Mouse (Mus musculus) ES-Bruce4 (cell line): ENCODE measurements at regions not wholly inside any gene's neighbourhood (a gene's known extent, or its start where the extent isn't known, plus 50 kb on each side); places are given as distances from the start of the nearest gene placed in this dataset.

Source experiments
- H3K27ac ChIP-seq: 2 replicates; pipeline ENCODE4 v1.5.1; 2012; ENCODE audit warnings: low read length, inconsistent platforms; ENCODE audit not compliant: insufficient read depth
- H3K27me3 ChIP-seq: 2 replicates; pipeline ENCODE4 v1.6.1; 2012; ENCODE audit warnings: mild to moderate bottlenecking, low read length, inconsistent platforms; ENCODE audit not compliant: control insufficient read depth, poor library complexity, insufficient read depth, severe bottlenecking
- H3K36me3 ChIP-seq: 2 replicates; pipeline ENCODE4 v1.6.1; 2012; ENCODE audit warnings: inconsistent platforms, mild to moderate bottlenecking, low read length, moderate library complexity; ENCODE audit not compliant: control insufficient read depth, poor library complexity, insufficient read depth, severe bottlenecking
- H3K4me1 ChIP-seq: one replicate; pipeline ENCODE4 v1.8.1; 2011; ENCODE audit warnings: low read length; ENCODE audit not compliant: control insufficient read depth, insufficient read depth
- H3K4me3 ChIP-seq: 2 replicates; pipeline ENCODE4 v1.5.1; 2011; ENCODE audit warnings: low read depth, mild to moderate bottlenecking, low read length
- H3K9ac ChIP-seq: 2 replicates; pipeline ENCODE4 v1.6.1; 2012; ENCODE audit warnings: low read depth, mild to moderate bottlenecking, inconsistent platforms; ENCODE audit not compliant: poor library complexity, severe bottlenecking
- H3K9me3 ChIP-seq: replicated peaks from 2 replicates; pipeline ENCODE4 v1.6.1; 2012; ENCODE audit warnings: mild to moderate bottlenecking, low read length, inconsistent platforms; ENCODE audit not compliant: control insufficient read depth, poor library complexity, insufficient read depth, severe bottlenecking
- CTCF ChIP-seq: IDR thresholded peaks from one replicate; pipeline ENCODE4 v1.8.1; 2011; ENCODE audit warnings: low read depth, low read length
- EP300 ChIP-seq: IDR thresholded peaks from 2 replicates; pipeline ENCODE4 v1.6.1; 2011; ENCODE audit warnings: low read depth, low read length; ENCODE audit not compliant: insufficient read depth
- POLR2A ChIP-seq: IDR thresholded peaks from one replicate; pipeline ENCODE4 v1.8.1; 2011; ENCODE audit warnings: low read length; ENCODE audit not compliant: insufficient read depth

DNA sequence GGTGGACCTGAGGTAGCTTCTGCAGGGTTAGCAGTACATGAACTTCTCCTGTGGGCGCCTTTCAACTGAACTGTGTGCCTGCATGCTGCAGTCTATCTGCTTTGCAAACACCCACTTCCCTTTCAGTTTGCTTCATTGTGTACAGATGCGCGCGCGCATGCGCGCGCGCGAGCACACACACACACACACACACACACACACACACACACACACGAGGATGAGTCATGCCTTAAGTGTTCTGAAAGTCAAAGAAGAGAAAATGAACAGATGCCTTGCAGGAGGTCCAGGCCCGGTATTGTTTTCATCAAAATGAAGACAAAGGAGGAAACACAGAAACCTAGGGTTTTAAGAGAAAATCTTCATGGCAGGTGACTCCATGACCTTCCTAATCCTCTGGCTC, 124.3 kb downstream of the Asb1 start:
- TF ChIP-seq EP300 = no peak
- no peak for TF ChIP-seq POLR2A
- TF ChIP-seq CTCF = no peak
- no peak overlapping the region for H3K27ac ChIP-seq
- no peaks in the 10 kb centered on the region for H3K4me1 ChIP-seq
- no peak overlapping the region for H3K4me3 ChIP-seq
- H3K27me3 ChIP-seq = no peaks in the 10 kb centered on the region
- no peaks in the 10 kb centered on the region for H3K9me3 ChIP-seq
- no peaks in the 10 kb centered on the region for H3K36me3 ChIP-seq
- H3K9ac ChIP-seq = no peak overlapping the region

DNA sequence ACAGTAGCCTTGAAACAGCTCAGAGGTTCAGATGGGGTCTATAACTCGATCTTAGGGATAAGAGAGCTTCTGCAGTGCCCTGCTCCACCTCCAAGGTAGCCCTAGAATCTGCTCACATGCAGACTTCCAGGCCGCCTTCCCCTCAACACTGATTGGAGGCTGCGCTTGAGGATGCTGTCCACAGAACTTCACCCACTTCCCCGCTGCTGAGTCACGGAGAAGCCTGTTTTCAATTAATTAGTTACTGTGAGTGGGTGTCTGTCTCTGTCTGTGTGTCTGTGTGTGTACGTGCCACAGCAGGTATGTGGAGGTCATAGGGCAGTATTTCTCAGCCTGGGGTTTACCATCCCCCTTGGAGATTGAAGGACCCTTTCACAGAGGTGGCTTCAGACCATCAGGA, 128.2 kb downstream of the Asb1 start:
- Histone ChIP-seq H3K27me3 (no peaks in the 10 kb centered on the region), H3K4me1 (no peaks in the 10 kb centered on the region), H3K4me3 (no peak overlapping the region), H3K9ac (no peak overlapping the region), H3K27ac (no peak overlapping the region), H3K9me3 (no peaks in the 10 kb centered on the region), H3K36me3 (no peaks in the 10 kb centered on the region)
- TF ChIP-seq CTCF = no peak
- no peak for TF ChIP-seq EP300

GRCm38 (mm10) chr1:91670980-91671379, 130.3 kb upstream of the Twist2 start:
- H3K4me3 ChIP-seq = no peak overlapping the region
- no peak overlapping the region for H3K27ac ChIP-seq
- TF ChIP-seq CTCF (no peak), POLR2A (no peak)
- H3K9me3 ChIP-seq = no peaks in the 10 kb centered on the region
- H3K36me3 ChIP-seq = no peaks in the 10 kb centered on the region
- H3K9ac ChIP-seq = no peak overlapping the region
- H3K4me1 ChIP-seq = no peaks in the 10 kb centered on the region
- no peaks in the 10 kb centered on the region for H3K27me3 ChIP-seq

DNA sequence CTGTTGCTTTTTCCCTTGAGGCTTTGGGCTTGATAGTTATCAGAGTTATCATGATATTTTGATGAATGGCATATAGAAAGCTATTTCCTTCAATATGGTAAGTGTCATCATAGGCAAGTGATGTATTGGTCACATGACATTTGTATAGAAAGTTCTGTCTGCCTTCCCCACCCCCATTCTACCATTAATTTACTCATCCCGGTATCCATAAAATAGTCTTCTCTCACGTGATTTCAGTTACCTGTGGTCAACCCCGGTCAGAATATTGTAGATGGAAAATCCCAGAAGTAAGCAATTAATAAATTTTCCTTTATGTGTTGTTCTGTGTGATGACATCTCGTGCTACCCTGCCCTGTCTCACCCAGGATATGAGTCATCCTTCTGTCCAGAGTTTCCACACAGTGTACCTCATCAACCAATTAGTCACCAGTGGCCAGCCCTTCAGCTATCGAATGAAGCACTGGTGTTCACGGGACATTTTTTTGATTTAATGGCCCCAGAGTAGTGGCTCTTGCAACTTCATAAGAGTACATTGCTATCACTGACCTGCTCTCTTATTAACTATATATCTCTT, 127.1 kb upstream of the Twist2 start:
- H3K4me3 ChIP-seq = no peak overlapping the region
- no peaks in the 10 kb centered on the region for H3K4me1 ChIP-seq
- no peak overlapping the region for H3K9ac ChIP-seq
- H3K36me3 ChIP-seq = no peaks in the 10 kb centered on the region
- TF ChIP-seq CTCF (no peak), EP300 (no peak), POLR2A (no peak)
- H3K27ac ChIP-seq = no peak overlapping the region
- H3K9me3 ChIP-seq = no peaks in the 10 kb centered on the region
- no peaks in the 10 kb centered on the region for H3K27me3 ChIP-seq

DNA sequence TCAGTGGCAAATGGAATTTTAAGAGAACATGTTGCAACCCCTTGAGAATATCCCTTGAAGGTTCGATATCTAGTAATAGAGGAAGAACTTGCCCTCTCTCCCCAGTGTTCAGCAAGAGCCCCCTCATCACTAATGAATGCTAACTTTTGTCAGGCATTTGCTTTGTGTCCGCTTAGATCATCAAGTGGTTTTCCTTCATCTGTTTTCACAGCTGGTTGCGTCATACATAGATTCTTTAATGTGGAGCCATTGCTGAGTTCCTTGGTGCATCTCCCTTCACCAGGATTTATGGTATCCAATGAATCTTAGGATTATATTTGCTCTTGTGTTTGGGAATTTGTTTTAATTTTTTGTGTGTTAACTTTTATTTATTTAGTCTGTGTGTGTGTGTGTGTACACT, 124.2 kb upstream of the Twist2 start:
- Histone ChIP-seq H3K4me1 (no peaks in the 10 kb centered on the region), H3K27ac (no peak overlapping the region), H3K4me3 (no peak overlapping the region), H3K9me3 (no peaks in the 10 kb centered on the region), H3K27me3 (no peaks in the 10 kb centered on the region), H3K9ac (no peak overlapping the region), H3K36me3 (no peaks in the 10 kb centered on the region)
- TF ChIP-seq POLR2A = no peak
- no peak for TF ChIP-seq EP300
- TF ChIP-seq CTCF = no peak

GRCm38 (mm10) chr1:91678789-91679188, 122.5 kb upstream of the Twist2 start:
- no peaks in the 10 kb centered on the region for H3K9me3 ChIP-seq
- no peak overlapping the region for H3K9ac ChIP-seq
- no peak for TF ChIP-seq POLR2A
- no peak overlapping the region for H3K27ac ChIP-seq
- no peaks in the 10 kb centered on the region for H3K4me1 ChIP-seq
- no peaks in the 10 kb centered on the region for H3K36me3 ChIP-seq
- H3K4me3 ChIP-seq = no peak overlapping the region
- H3K27me3 ChIP-seq = no peaks in the 10 kb centered on the region

GRCm38 (mm10) chr1:91685031-91685430, 116.2 kb upstream of the Twist2 start:
- TF ChIP-seq EP300 = no peak
- no peak for TF ChIP-seq POLR2A
- no peak for TF ChIP-seq CTCF
- no peaks in the 10 kb centered on the region for H3K9me3 ChIP-seq
- no peaks in the 10 kb centered on the region for H3K27me3 ChIP-seq
- no peaks in the 10 kb centered on the region for H3K36me3 ChIP-seq
- H3K9ac ChIP-seq = no peak overlapping the region
- no peak overlapping the region for H3K27ac ChIP-seq
- no peak overlapping the region for H3K4me3 ChIP-seq
- no peaks in the 10 kb centered on the region for H3K4me1 ChIP-seq
